Mouse (Mus musculus): Measurements from ENCODE around the gene Irf2. TPM values are rescaled to one million over a fixed set of nuclear protein-coding genes. Genes with fewer than 3 reads are reported as not detected.

Irf2 gene
- 10 to 100 TPM; 24.9 to 35.0 (median 31.2) TPM for total RNA-seq (2022)

GRCm38 (mm10) chr8:46739003-46739949, at the start of gene Irf2:
Irf2 (plus strand) TSS chr8:46739732.
- DNase-seq (ENCODE audit: low spot score in 2 of 2) = peak; percentile 78 to 84

- DNase-seq (ENCODE audit: low spot score in 2 of 2) = no peak
Observed at GRCm38 (mm10) chr8:46690111-46690510, 49.4 kb upstream of the Irf2 start.

- DNase-seq (ENCODE audit: low spot score in 2 of 2) = no peak
Observed at GRCm38 (mm10) chr8:46690581-46690980, 49.0 kb upstream of the Irf2 start.

- no peak for DNase-seq (ENCODE audit: low spot score in 2 of 2)
Observed at GRCm38 (mm10) chr8:46691360-46691759, 48.2 kb upstream of the Irf2 start.

GRCm38 (mm10) chr8:46696256-46697041, 43.1 kb upstream of the Irf2 start:
- DNase-seq (ENCODE audit: low spot score in 2 of 2) = no peak

- DNase-seq (ENCODE audit: low spot score in 2 of 2) = no peak
Observed at GRCm38 (mm10) chr8:46697566-46697965, 42.0 kb upstream of the Irf2 start.

- no peak for DNase-seq (ENCODE audit: low spot score in 2 of 2)
Observed at GRCm38 (mm10) chr8:46698162-46698561, 41.4 kb upstream of the Irf2 start.

GRCm38 (mm10) chr8:46705145-46705544, 34.4 kb upstream of the Irf2 start:
- no peak for DNase-seq (ENCODE audit: low spot score in 2 of 2)

- no peak for DNase-seq (ENCODE audit: low spot score in 2 of 2)
Observed at GRCm38 (mm10) chr8:46706730-46707129, 32.8 kb upstream of the Irf2 start.

GRCm38 (mm10) chr8:46709302-46709701, 30.2 kb upstream of the Irf2 start:
- no peak for DNase-seq (ENCODE audit: low spot score in 2 of 2)

GRCm38 (mm10) chr8:46710289-46710688, 29.2 kb upstream of the Irf2 start:
- DNase-seq (ENCODE audit: low spot score in 2 of 2) = no peak

GRCm38 (mm10) chr8:46711496-46711895, 28.0 kb upstream of the Irf2 start:
- DNase-seq (ENCODE audit: low spot score in 2 of 2) = no peak

- no peak for DNase-seq (ENCODE audit: low spot score in 2 of 2)
Observed at GRCm38 (mm10) chr8:46713178-46713577, 26.4 kb upstream of the Irf2 start.

GRCm38 (mm10) chr8:46713844-46714243, 25.7 kb upstream of the Irf2 start:
- no peak for DNase-seq (ENCODE audit: low spot score in 2 of 2)

GRCm38 (mm10) chr8:46714400-46714799, 25.1 kb upstream of the Irf2 start:
- DNase-seq (ENCODE audit: low spot score in 2 of 2) = no peak

- DNase-seq (ENCODE audit: low spot score in 2 of 2) = no peak
Observed at GRCm38 (mm10) chr8:46716477-46716876, 23.1 kb upstream of the Irf2 start.

GRCm38 (mm10) chr8:46717170-46717569, 22.4 kb upstream of the Irf2 start:
- DNase-seq (ENCODE audit: low spot score in 2 of 2) = no peak

- DNase-seq (ENCODE audit: low spot score in 2 of 2) = no peak
Observed at GRCm38 (mm10) chr8:46718301-46718700, 21.2 kb upstream of the Irf2 start.

- DNase-seq (ENCODE audit: low spot score in 2 of 2) = no peak
Observed at GRCm38 (mm10) chr8:46718747-46719146, 20.8 kb upstream of the Irf2 start.

GRCm38 (mm10) chr8:46720656-46721055, 18.9 kb upstream of the Irf2 start:
- no peak for DNase-seq (ENCODE audit: low spot score in 2 of 2)

GRCm38 (mm10) chr8:46721065-46721845, 18.3 kb upstream of the Irf2 start:
- no peak for DNase-seq (ENCODE audit: low spot score in 2 of 2)

All from gastrocnemius, adult 8-10 months (tissue).